Mouse (Mus musculus) gastrocnemius, postnatal 4 days (tissue): Measurements from ENCODE around the gene March7. TPM values are rescaled to one million over a fixed set of nuclear protein-coding genes. Genes with fewer than 3 reads are reported as not detected.

Source experiments
- DNase-seq, 2 experiments: peaks; one replicate each; pipeline ENCODE4 v3.0.0; 2021 to 2022; ENCODE audit warnings: low spot score in 2 of 2, mixed read lengths in 2 of 2
- total RNA-seq, 2 experiments: library from RNA; stranded (reverse); gene quantifications; 2 replicates each; pipeline ENCODE4 v1.2.3; 2021

March7 gene
- total RNA-seq, 2 experiments from 2014 or later: 47.9 to 54.6 TPM

- peak; percentile 25 to 69 for DNase-seq
Measured at GRCm38 (mm10) chr2:60283751-60284466, 74.2 kb downstream of the March7 start.

GRCm38 (mm10) chr2:60284467-60284821 lies 74.8 kb downstream of the March7 start, which contains the start of gene Cd302:
Cd302 (minus strand) TSS chr2:60284488.
- no peak for DNase-seq

GRCm38 (mm10) chr2:60285107-60285617 lies 75.5 kb downstream of the March7 start:
- DNase-seq: no peak

- no peak for DNase-seq
Measured at GRCm38 (mm10) chr2:60288606-60289005, 78.9 kb downstream of the March7 start.

- DNase-seq: no peak
Measured at GRCm38 (mm10) chr2:60289451-60289850, 79.8 kb downstream of the March7 start.

GRCm38 (mm10) chr2:60291381-60291780 lies 81.7 kb downstream of the March7 start:
- no peak for DNase-seq

- no peak for DNase-seq
Measured at GRCm38 (mm10) chr2:60298266-60298665, 88.6 kb downstream of the March7 start.

GRCm38 (mm10) chr2:60299323-60299722 lies 89.6 kb downstream of the March7 start:
- no peak for DNase-seq

Other genes with a start within 250 kb of the March7 start
- 10 to 100 TPM; 57.1 to 64.2 TPM for gene Baz2b, start within 50 bp of the March7 start, total RNA-seq
- gene Cd302, start 74.6 kb downstream of the March7 start, total RNA-seq: 10 to 100 TPM; 17.8 to 18.8 TPM
- under 1 TPM; 0.21 to 0.25 TPM for gene Ly75, start 173.4 kb downstream of the March7 start, total RNA-seq